Mouse (Mus musculus): ENCODE measurements around the gene Kcnj11.

Kcnj11 gene

DNA sequence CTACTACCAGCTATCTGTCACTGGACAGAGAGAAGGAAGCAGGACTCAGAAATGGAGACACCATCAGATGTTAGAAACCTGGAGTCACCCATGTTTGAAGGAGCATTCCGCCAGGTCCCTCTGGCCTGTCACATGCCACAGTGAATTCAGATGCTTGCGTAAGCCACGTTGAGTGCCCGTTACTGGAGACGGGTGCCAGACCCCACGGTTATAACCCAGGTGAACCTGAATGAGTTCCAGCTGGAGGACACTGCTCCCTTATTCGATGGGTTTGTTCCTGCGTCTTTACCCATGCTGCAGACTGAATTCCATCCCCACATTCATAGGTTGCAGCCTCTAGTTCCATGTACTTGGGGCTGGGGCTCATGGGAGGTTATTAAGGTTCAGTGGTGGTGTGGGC is 3.2 kb upstream of the Kcnj11 start:
- DNase-seq = no peak

DNA sequence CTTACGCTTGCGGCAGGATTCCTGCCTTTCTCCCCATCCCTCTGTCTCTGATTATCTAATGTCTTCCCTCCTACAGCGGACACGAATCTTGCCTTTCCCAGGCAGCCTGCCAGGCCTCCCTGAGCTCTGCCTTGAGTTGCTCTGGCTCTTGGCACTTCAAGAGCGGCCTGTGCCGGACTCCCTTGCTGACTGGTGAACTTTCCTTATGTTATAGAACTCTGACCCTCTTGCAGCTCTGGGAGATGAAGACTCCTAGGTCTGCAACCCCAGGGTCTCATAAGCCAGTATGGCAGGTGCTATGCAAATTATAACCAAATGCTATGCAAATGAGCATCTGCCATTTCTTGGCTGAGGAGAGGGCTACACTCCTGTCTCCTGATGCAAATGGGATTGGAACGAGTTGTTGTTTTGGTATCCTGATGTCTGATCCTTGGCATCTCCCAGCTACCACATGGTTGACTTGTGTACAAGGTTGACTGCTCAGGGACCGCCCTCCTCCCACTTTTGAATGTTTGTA is 2.6 kb upstream of the Kcnj11 start:
- no peak for DNase-seq

DNA sequence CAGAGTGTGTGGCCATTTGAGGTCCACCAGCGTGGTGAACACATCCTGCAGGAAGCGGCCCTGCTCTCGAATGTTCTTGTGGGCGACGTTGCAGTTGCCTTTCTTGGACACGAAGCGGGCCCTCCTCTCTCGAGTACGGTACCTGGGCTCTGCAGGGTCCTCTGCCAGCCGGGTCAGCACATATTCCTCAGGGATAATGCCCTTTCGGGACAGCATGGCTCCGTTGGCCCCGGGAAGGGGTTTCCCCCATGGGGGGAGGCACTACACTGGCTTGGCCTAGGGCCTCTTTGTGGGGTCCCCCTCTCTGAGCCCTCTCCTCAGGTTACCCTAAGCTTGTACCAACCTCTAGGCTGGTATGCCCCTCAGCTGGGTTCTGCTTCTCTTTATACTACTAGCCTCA is 882 bp downstream of the Kcnj11 start:
- DNase-seq = no peak

DNA sequence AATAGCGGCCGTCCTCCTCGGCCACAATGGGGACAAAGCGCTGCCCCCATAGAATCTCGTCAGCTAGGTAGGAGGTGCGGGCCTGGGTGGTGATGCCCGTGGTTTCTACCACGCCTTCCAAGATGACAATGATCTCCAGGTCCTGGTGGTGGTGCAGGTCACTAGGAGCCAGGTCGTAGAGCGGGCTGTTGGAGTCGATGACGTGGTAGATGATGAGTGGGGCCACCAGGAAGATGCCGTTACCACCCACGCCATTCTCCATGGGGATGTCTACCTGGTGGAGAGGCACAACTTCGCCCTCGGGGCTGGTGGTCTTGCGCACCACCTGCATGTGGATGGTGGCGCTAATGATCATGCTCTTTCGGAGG is 1.7 kb downstream of the Kcnj11 start:
- no peak for DNase-seq

DNA sequence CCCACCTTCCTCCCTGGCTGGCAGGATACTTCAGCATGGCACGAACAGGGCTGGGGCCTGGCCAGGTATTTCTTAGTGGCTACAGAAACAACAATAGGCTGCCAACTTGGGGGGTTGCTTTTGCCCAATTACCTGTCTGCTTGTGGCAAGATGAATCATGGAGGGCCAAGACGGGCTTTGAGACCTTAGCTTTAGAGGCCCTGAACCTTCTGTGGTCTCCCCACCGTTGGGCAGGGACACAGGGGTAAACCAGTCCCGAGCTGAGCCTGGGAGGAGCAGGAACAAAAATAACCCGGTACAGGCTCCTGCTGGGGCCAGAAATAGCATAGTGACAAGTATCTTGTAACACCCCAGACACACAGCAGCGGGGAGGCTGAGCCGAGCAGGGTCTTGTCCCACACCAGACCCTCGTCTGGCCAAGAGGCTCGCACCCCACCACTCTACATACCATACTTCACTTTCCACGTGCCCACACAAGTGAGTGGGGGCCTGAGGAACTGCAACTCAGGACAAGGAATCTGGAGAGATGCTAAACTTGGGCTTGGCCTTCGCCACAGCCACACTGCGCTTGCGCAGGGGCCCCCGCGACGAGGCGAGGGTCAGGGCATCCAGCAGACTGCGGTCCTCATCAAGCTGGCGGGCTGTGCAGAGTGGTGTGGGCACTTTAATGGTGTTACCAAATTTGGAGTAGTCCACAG is 2.2 kb downstream of the Kcnj11 start:
- DNase-seq = no peak

DNA sequence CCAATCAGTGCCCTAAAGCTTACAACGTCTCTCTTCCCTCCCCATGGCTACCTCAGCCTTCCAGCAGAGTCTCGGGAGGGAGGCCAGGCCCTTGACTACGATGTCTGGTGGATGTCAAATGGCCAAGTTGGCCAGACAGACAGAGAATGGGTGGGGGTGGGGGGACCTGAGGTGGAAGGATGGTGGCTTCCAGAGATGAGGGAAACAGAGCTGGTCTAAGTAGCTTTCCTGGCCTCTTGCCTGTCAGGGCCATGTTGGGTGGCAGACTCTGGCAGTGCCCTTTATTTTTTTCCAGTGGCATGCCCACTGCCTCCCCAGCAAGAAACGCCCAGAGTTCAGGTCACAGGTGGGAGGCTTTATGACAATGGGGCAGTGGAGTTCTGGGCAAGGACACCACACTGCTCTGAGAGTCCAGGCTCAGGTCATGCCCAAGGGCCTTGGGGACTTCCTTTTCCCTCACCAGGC is 3.2 kb downstream of the Kcnj11 start:
- no peak for DNase-seq

DNA sequence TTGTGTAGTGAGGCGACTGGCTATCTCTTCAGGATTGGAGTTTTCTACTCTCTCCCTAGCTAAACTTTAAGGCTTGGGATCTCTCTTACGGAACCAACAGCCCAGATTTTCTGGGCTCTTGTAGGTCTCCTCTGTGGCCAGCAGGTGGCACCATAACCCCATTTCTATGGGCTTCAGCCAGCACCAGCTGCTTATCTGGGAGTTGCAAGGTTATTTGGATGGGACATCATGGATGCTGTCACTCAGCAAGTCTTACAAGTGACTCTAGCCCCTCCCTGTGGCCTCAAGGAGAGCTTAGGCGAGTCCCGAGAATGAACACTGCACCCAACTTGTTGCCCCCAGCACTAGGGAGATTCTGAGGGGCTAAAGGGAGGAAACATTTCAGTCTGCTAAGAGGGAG is 4.4 kb downstream of the Kcnj11 start:
- peak; percentile 88 for DNase-seq

DNA sequence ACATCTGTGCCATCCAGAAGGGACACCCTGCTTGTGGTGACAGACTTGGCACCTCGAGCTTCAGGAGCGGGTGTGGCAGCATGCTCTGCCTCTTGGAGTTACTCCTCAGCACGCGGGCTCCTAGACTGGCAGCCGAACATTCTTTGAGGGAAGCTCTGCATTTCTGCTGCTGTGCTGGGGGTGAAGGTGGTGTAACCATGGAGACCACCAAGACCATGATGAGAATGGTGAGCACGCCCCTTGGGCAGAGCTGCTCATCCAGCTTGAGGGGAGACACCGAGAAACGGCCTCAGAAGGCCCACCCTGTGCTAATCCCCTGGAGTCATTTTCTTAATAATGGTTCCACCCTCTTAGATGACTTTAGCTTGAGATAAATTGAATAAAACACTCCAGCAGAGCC is 7.8 kb downstream of the Kcnj11 start:
- no peak for DNase-seq

DNA sequence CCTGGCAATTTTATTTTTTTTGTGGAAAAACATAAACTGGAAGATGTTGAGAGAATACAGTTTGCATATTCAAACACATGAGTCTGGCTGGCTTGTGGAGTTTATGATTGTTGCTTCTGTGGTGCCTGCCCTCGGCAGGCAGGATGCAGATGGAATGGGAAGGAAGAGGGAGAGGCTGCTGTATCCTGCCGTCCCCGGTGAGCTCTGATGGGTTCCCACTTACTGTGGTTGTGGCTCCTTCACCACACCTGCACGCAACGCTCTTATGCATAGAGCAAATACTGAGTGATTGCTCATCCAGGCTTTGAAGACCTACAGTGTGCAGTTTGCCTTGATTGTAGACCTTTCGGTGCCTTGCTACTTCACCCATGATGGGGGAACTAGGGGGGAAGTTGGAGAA is 12.3 kb downstream of the Kcnj11 start:
- DNase-seq = no peak

DNA sequence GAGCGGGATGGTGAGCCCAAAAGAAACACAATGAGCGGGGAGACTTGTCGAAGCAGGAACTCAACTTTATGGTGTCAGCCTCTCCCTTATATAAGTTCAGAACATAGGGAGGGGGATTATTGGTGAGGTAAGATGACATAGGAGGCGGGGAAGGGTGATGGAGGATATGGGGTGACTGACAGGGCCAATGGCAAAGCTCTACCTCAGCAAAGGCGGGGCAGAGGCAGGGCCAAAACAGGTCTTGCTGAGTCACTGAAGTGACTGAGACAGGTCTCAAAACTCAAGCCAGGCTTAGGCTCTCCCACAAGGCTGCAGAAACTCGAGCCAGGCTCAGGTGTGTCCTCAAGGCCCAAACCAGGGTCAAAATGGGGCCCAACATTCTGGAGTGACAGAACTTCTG is 14.2 kb downstream of the Kcnj11 start:
- no peak for DNase-seq

DNA sequence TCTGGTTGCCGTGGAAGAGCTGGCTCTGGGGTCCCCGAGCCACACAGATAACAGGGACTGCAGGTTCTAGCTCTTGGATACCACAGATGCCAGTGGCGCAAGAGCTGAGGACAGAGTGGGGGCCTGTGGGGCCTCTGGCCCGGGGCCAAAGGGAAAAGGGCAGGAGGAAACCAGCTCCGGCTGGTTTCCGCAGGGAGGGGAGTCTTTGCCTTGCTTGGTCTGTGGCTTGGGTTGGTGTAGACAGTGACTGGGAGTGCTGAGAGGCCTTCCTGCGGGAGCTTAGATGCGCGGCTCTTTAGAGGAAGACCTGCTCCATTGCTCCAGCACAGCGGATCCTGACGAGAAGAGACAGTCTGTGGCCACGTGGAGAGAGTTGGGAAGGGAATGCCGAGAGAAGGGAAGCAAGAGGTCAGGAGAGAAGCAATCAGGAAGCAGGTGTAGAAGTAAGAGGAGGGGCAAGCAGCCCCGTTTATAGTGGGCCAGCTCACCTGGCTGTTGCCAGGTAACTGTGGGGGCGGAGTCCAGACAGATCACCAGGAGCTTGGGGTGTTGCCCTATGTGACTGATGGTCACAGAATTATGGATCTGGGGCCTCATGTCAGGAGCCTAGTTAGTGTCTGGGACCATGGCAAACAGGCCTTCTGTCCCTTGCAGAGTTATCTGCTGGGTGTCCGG is 15.6 kb downstream of the Kcnj11 start:
- DNase-seq = peak; percentile 19

DNA sequence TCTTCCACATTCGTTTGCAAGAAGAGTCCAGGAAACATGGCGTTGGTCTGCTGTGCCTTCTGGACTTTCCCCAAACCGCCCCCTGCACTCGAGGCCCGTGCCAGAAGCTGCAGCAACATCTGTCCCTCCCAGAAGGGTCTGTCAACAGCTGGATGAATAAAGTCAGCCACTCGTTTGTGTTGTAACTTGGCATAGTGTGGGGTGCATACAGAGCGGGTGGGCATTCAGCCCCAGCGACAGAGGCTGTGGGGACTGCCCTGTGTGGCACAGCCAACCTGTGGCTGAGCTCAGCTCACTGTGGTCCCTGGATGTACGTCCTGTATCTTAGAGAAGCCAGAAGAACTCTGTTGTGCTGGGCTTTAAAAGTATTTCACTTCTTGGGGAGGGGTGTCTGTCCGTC is 16.5 kb downstream of the Kcnj11 start:
- DNase-seq = no peak

DNA sequence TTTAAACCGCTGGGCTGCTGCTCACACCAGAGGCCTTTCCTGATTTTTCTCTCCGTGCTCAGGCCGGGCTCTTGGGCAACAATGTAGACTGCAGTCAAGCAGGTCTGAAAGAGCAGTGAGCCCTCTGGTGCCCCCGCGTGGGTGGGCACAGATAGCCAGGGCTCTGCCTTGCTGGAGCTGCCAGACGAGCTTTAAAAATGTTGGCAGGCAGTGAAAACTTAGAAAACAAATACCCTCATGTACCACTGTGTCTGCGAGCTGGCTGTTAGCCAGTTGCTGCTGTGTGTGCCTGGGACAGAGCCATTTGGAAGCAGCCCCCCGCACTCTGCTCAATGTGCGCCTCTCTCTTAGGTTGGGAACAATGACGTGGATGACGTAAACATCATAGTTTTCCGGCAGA is 22.9 kb downstream of the Kcnj11 start:
- no peak for DNase-seq

DNA sequence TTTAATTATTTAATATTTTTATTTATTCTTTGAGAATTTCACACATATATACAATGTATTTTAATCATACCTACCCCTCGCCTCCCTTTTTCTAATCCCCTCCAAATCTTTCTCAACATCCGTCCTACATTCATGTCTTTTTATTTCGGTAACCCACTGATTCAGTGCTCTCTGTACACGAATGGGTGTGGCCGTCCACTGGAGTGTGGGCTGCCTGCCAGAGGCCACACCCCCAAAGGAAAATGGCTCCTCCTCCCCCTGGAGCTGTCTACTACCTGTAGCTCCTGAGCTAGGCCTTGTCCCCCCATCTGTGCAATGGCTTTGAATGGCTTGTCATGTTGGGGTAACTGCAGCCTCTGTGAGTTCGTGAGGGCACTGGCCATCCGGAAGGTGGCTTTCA is 23.7 kb downstream of the Kcnj11 start:
- no peak for DNase-seq

DNA sequence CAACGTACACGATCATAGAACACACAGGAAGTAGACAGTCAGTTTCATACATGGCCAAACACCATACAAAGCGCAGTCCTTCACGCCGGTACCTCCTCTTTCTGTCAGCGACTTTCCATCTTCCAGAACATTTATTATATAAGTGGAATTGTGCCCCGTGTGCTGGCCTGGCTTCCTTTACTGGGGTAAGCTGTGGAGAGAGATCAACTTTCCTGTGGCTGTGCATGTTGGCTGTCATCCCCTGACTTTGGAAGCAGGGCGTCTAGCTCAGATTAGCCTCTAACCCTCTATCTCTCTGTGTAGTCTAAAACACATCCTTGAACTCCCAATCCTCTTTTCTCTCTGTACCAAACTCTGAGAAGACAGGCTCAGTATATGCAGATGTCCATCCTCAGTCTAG is 31.7 kb downstream of the Kcnj11 start:
- DNase-seq = no peak

DNA sequence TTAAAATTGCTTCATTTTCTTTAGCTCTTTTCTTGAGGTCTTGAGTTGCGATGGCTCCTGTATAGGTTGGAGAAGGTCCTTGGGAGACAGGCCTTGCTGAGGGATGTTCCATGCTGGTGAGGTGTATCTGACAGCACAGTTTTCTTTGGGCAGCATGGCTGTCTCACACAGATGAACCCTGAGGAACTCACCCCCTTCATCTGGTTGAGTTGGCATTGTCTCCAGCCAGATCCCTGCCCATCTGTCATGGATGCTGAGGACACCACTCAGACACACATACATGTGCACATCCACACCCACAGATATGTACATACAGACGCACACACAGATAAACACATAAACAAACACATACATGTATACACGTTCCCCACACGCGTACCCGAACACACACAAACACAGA is 37.3 kb downstream of the Kcnj11 start:
- DNase-seq = no peak

DNA sequence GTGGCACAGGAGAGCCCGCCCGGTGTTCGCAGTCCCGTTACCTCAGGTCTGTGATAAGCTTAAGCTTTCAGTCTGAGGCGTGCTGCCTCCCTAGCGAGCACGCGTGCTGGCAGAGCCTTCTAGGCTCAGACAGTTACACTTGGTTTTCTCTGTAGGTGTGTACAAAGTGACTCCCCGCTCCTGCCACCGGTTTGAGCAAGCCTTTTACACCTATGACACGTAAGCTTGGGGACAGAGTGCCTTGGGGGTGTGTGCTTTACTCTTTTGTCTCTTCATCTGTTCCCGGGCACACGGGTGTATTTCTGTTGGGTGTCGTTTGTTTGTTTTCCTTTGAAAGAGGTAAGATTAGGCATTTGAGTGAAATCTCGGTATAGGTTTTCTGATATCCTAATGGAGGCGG is 39.0 kb downstream of the Kcnj11 start:
- no peak for DNase-seq

DNA sequence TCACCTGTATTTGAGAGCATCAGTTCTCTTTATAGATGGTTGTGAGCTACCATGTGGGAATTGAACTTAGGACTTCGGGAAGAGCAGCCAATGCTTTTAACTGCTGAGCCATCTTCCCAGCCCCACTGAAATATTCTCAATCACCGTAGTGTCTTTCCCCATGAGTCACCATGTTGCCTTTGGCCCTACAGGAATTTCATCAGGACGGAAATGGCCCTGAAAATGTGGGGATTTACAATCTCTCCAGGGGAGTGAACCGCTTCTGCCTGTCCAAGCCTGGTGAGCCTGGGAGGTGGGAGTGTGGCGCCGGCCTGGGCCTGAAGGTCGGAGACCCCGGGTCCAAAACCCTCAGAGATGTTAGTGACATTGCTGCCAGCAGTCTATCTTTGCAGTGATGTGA is 39.9 kb downstream of the Kcnj11 start:
- no peak for DNase-seq

DNA sequence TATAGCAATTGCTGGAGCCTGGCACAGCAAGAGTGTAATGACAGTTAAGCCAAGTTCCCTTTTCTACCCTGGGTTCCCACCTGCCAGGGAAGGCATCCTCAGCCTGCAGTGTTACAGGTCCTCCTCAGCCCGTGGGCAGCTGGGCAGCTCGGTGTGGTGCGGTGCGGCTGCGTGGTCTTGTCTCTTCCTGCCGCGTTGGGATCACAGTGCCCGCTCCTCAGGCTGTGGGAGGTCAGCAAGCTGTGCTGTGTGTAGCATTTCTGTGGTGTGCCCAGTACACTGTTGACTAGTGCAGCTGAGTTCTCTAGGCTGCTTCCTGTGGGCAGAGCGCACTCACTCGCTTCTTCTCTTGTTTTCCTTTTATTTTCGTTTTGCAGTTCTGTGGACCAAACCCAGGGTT is 41.7 kb downstream of the Kcnj11 start:
- no peak for DNase-seq

DNA sequence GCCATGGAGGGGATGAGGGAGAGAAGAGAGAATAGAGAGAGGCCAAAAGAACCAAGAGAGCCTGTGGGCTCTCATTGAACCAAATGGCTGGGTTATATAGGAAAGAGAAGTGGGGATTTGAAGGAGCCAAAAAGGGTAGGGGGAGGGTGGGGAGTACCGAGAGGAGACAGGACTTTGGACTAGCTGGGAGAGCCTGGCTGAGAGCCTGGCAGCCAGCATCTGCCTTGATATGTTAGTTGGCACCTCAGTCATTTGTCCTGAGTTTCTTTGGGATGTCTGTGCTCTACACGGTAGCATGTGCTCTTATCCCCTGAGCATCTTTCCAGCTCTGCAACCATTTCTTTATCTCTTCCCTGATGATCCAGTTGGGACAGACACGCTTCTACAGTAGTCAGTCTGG is 47.0 kb downstream of the Kcnj11 start:
- no peak for DNase-seq

DNA sequence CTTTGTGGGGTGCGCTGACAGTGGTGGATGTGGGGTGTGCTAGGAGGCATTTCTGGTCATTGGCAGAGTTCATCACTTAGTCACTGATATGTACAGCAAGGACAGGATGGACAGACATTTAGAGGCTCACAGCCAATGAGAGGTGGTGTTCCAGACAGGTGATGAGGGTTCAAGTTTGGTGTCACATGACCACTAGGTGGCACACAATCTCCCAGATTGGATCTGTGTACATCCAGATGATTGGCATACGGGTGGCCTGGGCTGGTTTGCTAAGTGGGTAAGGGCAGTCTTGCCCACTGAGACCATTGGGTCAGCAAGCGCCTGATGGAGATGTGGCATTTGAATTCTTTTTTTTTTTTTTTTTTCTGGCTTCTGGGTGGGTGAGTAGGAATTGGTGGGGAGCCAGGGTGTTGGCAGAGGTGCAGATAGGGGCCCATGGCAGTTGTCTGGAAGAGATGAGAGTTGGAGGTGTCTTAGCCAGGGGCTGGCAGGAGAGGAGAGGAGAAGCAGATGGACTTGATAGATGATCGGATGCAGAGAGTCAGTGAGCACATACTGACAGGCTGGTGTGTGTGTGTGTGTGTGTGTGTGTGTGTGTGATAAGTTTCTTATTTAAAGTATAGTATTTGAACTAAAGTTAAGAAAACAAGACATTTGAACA is 48.3 kb downstream of the Kcnj11 start:
- peak; percentile 48 for DNase-seq

DNA sequence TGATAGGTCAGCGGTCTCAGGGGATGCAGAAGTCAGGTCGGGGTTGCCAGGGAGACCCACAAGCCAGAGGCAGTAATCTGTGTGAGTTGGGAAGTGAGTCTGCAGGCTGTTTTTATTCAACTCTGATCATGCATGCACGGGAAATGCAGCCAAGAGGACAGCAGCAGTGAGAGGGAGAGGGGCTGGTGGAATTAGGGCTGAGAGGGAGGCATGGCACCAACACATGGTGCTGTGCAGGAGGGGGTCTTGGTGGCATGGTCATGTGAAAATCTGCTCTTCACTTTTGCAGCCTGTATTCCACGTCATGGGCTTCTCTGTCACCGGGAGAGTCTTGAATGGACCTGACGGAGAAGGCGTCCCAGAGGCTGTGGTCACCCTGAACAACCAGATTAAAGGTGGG is 50.6 kb downstream of the Kcnj11 start:
- no peak for DNase-seq

DNA sequence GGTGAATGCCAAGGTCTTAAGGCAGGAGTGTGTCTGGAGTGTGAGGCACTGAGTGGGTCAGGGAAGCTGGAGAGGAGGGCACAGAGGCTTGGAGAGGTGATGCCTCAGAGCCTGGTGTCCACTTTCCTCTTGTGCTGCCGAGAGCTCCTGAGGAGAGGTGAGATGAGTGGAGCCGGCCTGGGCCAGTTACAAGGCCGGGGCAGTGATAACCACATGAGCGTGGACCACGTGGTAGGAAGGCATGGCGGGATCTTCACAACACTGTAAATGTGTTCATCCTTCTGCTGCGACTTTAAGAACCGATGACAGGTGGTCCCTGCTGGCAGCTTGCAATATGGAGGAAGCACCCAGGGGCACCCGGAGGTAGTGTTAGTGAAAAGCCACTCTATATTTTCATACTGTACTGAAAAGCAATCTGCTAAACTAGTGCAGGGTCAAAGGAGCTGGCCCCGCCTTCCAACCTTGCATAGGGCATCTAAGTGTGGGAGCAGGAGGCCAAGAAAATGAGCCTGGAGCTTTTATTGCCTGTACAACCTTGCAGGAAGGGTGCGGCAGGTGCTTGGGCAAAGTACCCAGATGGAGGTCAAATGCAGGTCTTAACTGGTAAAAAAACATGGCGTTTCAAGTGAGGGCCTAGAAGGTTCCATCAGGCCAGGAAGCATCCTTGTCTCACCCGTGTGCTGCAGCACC is 52.5 kb downstream of the Kcnj11 start:
- DNase-seq = no peak

DNA sequence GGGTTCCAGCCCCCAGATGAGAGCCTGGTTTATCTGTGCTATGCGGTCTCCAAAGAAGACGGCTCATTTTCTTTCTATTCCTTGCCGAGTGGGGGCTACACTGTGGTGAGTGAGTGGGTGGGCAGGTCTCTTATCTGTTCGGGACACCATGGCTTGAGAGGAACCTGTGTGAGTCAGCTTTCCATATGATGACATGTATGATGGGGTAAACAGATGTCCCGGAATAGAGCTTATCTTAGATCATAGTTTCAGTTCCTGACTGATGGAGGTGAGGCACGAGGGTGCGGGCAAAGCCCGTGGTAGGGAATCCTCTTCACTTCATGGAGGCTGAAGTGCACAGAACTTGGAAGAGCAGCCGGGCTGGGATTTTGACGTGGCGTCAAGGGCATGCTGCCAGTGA is 54.7 kb downstream of the Kcnj11 start:
- DNase-seq = no peak
